Mouse (Mus musculus): ENCODE data around the gene Abca7. TPM values are rescaled to one million over a fixed set of nuclear protein-coding genes. Genes with fewer than 3 reads are reported as not detected.

Abca7 gene
- total RNA-seq, 2 experiments from 2014 or later: 20.2 to 20.3 TPM

DNA sequence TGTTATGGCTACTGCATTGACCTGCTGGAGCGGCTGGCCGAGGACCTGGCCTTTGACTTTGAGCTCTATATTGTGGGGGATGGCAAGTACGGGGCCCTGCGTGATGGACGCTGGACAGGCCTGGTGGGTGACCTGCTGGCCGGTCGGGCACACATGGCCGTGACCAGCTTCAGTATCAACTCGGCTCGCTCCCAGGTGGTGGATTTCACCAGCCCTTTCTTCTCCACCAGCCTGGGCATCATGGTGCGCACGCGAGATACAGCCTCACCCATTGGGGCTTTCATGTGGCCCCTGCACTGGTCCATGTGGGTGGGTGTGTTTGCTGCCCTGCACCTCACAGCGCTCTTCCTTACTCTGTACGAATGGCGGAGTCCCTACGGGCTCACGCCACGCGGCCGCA, 22.2 kb upstream of the Abca7 start:
- no peak for DNase-seq

- DNase-seq: no peak
Measured at GRCm38 (mm10) chr10:79974668-79975067, 21.6 kb upstream of the Abca7 start.

DNA sequence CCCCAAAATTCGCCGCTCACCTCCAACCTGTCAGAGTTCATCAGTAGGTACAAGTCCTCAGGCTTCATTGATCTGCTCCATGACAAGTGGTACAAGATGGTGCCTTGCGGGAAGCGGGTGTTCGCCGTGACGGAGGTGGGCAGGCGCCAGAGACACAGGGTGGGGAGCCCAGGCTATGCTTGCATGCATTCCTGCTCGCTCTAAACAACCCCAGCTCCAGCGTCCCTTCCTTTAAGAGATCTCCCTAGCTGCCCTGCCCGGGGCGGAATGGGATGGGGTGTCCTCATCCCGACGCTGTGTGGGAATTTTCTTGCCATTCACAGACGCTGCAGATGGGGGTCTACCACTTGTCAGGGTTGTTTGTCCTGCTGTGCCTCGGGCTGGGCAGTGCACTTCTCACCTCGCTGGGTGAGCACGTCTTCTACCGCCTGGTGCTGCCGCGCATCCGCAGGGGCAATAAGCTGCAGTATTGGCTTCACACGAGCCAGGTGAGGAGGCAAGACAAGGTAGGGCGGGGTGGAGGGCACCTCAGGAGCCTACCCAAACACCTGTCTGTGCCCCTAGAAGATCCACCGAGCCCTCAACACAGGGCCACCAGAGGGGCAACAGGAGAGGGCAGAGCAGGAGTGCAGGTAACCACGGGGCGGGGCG, 20.1 kb upstream of the Abca7 start:
- DNase-seq: no peak

- no peak for DNase-seq
Measured at GRCm38 (mm10) chr10:79976722-79977107, 19.6 kb upstream of the Abca7 start.

DNA sequence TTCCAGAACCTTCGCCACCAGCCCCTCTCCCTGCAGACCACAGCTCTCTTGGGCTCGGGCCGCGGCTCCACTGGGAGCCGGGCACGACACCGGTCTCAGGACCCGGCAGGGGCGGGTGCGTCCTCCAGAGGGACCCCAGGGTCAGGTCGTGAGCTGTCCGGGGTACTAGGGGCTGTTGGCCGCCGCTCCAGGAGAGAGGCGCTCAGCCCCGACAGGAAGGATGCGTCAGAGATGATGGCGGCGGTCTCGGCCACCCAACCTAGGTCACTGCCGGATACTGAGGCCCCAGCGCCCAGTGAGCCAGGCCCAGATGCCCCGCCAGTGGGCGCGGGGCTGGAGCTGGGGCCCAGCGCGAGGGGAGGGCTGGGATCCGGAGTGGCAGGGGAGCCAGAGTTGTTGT, 19.0 kb upstream of the Abca7 start:
- DNase-seq: no peak

- no peak for DNase-seq
Measured at GRCm38 (mm10) chr10:79978061-79978460, 18.2 kb upstream of the Abca7 start.

DNA sequence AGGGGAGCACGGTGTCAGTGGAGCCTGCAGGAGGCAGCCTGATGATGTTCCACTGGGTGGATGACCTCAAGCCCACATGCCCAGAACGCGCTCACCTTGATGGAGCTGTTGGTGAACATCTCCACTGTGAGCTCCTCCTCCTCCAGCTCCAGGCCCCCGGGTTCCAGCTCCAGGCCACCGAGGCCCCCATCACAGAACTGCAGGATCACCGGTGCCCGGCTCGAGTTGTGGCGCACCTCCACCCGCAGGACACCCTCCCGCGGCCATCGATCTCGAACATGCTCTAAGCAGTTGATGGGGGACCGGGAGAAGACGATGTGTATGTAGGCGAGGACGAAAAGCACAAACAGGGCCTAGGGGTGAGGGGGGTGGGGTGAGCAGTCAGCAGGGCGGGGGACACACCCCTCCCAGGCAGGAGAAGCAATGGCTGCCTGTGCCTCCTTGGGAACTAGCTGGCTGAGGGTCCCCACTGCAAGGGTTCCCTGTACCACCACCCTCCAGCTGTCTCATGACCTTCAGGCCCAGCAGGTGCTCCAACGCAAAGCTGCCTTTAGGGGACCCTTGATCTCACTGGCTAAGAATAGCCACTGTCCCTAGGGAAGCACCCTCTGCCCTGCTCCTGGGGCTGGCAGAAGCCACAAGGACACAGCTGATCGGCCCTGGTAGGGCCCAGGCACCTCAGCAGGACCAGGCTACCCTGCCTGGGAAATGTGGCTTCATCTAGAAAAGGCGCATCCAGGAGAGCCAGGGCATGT, 16.7 kb upstream of the Abca7 start:
- DNase-seq: no peak

- DNase-seq: no peak
Measured at GRCm38 (mm10) chr10:79983205-79983604, 13.1 kb upstream of the Abca7 start.

GRCm38 (mm10) chr10:79983670-79984069, 12.6 kb upstream of the Abca7 start:
- DNase-seq: peak; percentile 79 to 81

DNA sequence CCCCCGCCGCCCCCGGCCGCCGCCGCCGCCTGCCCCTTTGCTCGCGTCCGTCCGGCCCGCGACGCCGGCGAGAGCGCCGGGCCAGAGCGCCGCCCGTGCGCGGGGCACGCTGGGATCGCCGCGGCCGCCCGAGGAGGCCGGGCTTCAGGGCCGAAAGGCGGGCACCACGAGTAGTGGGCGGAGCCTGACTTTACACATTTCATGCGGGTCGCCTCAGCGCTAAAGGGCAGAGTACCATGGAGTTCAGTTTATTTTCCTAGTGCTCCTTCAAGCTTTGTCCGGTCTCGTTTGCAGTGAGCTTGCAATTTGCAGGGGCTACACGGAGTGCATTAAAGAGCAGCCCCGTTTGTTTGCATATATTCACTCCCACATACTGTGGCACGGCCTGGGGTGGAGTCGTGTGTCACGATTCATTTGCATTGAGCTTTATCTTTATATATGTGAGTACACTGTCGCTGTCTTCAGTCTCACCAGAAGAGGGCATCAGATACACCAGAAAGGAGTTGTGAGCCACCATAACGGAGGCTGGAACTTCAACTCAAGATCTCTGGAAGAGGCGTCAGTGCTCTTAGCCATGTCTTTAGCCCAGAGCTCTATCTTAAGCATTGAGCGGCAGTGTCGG, 12.0 kb upstream of the Abca7 start, which contains the start of gene Tmem259:
Gene Tmem259 (minus strand): TSS at position 136 of the 622 bp plus-strand sequence.
- peak; percentile 91 to 94 for DNase-seq

DNA sequence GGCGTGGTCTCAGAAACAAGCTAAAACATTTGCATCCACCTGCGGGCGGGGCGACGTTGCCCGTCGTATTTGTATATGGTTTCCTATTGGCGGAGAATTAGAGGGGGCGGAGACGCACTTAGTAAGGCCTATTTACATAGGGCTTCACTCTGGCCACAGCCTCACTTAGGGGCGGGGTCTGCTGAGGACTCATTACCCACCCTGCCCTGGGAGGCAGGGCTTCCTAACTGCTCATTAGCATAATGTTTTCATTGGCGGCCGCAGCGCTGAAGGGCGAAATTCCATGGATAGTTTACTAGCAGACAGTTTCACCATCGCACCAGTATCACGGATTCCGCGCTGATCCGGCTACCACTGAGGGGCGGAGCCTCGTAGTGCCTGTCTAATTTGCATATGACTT, 11.4 kb upstream of the Abca7 start:
- peak; percentile 93 to 96 for DNase-seq

DNA sequence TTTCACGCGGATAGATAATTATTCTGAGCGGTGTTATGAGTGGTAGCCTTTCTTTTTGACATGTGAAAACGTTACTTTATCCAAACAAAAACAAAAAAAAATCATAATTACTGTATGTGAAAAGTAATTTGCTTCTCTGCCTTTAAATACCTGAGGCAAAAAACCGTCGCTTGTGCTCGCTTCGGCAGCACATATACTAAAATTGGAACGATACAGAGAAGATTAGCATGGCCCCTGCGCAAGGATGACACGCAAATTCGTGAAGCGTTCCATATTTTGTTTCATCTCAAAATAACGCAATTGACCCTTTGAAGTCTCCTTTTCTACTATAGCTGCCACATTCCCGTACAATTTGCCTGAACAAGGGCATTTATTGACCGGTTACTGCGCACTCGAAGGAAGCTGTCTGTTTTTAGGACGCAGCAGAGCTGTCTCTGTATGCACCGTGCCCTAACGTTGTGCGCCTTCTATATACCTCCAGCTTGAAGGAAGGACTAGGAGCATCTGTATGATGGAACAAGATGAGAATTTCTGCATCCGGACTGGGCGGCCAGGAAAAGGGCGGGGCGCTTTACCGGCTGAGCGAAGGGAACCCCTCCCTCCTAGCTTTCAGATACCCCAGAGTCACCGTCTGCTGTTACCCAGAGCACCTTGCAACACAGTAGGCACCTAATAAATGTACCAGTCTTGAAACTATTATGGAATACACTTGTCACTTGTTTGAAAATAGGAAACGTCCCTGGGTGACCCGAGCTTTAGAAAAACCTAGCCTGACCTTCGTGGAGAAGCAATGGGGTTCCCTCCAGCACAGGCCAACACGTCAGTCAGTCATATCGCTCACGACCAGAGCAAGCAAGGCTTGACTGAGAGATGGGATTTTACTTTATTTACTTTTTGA, 10.7 kb upstream of the Abca7 start:
- peak; percentile 47 to 69 for DNase-seq

DNA sequence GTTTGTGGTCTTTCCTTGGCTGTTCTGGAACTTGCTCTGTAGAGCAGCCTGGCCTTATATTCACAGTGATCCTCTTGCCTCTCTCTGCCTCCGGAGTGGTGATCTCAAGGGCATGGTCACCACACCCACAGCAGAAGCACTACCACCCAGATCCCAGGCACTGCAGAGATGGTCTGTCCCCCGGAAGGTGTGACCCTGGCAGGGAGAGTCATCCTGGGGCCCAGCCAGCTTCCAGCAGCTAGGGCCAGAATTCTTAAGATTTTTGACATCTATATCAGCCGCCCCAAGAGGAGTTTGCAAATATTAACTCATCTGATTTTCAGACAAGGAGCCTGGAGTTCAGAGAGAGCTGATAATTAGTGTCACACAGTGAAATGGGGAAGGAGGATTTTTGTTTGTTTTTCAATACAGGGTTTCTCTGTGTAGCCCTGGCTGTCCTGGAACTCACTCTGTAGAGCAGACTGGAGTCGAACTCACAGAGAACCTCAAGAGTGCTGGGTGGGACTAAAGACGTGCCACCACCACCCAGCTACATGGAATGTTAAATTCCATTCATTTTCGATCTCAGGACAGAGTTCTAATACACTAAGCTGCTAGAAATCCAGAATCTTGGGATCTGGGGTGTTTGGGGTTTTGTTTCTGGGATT, 9.9 kb upstream of the Abca7 start:
- DNase-seq: peak; percentile 79 to 84

DNA sequence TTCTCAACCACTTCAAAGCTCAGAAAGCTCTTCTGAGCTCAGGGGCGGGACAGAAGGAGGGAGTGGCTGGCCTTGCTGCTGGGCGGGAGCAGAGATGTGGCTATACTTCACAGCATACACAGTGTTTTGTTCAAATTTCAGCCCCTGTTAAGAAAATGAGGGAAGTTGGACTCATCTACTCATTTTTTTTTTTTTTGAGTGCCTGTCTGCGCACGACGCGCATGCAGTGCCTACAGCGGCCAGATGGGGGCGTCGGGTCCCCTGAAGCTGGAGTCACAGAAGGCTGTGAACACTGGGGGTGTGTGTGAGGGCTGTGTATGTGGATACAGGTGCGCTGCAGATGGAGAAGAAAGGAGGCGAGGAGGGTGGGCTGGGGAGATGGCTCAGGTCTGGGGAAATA, 9.3 kb upstream of the Abca7 start:
- DNase-seq: peak; percentile 86 to 90

DNA sequence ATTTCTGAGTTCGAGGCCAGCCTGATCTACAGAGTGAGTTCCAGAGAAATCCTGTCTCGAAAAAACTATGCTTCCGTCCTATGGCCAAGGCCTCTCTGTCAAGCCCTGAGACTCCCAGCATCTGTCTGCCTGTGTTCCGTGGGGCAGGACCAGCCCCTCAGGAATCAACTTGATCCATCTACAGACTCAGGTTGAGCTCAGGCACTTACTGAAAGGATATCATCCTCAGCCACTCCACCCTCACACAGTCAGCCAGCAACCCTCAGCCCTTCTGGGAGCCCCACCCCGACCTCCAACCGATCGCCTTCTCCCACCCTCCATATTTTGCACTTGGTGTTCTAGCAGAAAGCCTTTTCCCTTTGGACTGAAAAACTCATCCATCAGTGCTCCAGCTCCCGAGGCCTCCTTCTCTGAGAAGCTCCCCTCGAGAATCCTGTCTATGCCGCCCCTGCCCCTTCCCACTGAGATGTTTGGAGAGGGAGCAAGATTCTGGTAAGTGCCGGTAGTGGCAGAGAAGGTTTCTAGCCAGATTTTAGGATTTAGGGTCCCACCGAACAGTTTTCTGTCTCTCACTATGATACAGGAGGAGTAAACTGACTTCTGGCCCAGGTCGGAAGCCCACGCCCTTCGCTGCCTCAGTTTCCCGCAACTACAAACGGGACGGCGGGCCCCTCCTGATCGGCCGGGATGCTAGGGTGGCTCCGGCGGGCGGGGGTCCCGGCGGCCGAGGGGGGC, 8.4 kb upstream of the Abca7 start:
- DNase-seq: no peak

DNA sequence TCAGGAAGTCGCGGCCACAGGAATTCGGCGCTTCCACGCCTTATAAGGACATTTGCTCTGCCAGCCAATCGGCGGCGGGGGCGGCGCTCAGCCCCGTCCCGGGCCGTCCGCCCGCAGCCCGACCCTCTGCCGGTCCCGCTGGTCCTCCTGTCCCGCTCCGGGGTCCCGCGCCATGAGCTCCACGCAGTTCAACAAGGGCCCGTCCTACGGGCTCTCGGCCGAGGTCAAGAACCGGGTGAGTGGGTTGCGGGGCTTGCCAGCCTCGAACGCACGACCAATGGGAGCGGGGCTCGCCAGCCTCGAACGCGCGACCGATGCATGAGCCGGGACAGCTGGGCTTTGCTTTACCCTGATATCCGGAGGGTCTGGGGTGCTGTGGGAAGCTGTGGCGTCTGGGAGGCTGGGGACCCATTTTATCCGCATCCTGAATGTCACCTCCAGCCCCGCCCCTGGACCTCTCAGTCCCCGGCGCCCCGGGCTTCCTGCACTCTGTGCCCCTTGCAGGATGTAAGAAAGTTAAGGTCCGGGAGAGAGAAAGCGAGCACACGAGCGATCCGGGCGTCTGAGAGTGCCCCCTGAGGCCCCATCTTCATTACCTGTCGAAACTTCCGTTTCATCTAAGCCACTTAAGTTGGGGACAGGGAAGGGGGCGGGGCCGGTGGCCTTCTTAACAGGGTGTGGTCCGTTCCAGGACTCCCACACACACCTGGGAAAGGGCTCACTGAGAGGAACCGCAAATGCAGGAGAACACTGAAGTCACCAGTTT, 7.6 kb upstream of the Abca7 start, which contains the start of gene Cnn2:
Gene Cnn2 (plus strand): TSS at position 79 of the 766 bp plus-strand sequence.
- DNase-seq: peak; percentile 72 to 83

DNA sequence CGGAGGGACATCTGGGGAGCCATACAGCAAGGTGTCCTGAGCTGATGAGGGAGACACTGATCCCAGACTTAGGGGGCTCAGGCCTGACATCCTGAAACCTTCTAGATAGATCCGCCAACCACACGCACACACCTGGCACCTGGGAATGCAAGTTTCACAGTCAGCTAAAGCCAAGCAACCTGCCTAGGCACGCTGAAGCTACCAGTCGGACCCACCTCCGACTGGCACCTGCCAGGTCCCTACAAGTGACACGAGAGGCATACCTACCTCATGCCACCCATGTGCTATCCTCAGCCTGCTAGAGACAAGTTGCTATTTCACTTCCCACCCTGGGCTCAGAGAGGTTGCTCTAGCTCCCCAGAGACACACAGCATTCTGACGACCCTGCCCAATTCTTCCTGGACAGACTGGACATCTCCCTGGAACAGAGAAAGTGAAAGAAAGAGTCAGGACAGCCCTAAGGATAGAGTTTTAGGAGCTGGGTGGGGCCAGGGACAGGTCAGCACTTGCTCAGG, 7.0 kb upstream of the Abca7 start:
- DNase-seq: no peak

DNA sequence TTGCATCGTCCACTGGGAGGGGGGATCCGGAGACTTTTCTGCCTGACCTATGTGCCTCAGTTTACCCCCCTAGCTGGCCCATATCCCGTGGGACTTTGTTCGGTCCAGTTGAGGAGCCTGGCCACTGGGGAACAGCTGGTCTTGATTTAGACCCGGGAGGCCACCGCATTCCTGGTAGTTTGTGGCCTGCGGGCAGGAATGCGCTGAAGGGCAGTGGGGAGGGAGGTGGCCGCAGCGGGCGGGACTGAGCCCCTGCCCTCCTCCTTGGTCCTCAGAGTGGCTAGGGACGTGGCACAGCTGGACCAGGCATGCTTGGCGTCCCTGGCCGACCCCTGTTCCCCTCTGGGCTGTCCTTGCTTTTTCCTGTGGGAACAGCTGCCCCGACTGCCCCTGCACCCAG, 6.4 kb upstream of the Abca7 start:
- no peak for DNase-seq

- DNase-seq: no peak
Measured at GRCm38 (mm10) chr10:79991099-79991498, 5.2 kb upstream of the Abca7 start.

- no peak for DNase-seq
Measured at GRCm38 (mm10) chr10:79991548-79991947, 4.7 kb upstream of the Abca7 start.

Measured in adrenal gland, postnatal 36 days (tissue).